ENCODE assay signal across 8 mouse cellular contexts in the genomic region with DNA sequence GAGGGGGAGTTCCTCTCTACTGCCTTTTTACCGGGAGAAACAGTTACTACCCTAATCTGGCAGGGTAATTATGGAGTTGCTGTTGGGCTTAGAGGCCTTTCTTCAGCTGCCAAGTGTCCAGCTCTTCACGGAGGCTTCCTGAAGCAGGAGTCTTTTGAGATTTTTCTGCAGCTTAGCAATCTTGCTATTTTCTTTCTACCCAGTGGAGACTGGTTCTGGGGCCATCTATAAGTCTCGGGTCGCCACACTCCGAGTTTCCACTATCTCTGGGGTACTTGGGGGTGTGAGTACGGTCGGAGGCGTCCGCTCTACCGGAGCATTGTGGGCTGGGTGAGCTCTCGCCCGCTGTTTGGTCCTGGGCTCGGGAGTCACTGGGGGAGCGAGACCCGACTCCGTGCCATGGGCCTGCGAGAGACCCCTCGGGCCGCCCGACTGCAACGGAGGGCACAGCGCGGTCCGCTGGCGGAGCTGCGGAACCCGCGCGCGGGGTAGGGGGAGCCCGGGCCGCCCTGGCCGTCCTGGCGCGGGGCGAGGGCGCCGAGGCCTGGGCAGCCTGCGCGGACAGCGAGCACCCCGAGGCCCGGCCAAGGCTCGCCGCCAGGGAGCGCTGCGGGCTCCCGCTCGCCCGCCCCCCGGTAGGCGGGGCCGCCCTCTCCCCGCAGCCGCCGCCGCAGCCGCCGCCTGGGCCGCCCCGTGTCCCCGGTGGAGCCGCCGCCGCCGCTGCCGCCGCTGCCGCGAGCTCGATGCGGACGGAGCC. TPM values are rescaled to one million over a fixed set of nuclear protein-coding genes. Genes with fewer than 3 reads are reported as not detected.
DNase-seq lines count a peak whose midpoint lies in the region; ATAC-seq and TF ChIP-seq lines count a peak whose summit lies in the region.

A gene (plus strand): TSS at position 661 of the 757 bp plus-strand sequence.

- DNase-seq in c-Kit-positive CD71-positive TER-119-positive erythroid progenitor cells, embryonic 14.5 days (ENCODE audit: low spot score): peak; percentile 72
- peak; percentile 90 to 92 for DNase-seq in heart, postnatal 10 days
- DNase-seq in kidney, postnatal 4 days: peak; percentile 89 to 94
- peak; percentile 82 to 85 for DNase-seq in lung, adult 18-20 months
- DNase-seq in thymus, adult 18-20 months: peak; percentile 53 to 67

- no peaks in the 10 kb centered on the region for H3K4me1 ChIP-seq in ES-Bruce4 (ENCODE audit: control insufficient read depth, insufficient read depth, low read length)
- peaks cover 26% of the 10 kb centered on the region for H3K4me1 ChIP-seq in forebrain, embryonic 12.5 days

- peak within 1 kb of the TSS; percentile 27 for H3K27ac ChIP-seq in ES-Bruce4 (ENCODE audit: insufficient read depth, low read length)
- H3K27ac ChIP-seq in forebrain, embryonic 12.5 days: peak within 1 kb of the TSS; percentile 94

- peak; percentile 89 for ATAC-seq in forebrain, embryonic 12.5 days (ENCODE audit: low FRiP score)
- ATAC-seq in neutrophil, adult 5-6 weeks (ENCODE audit: extremely low read depth, insufficient number of reproducible peaks, low FRiP score, poor library complexity, severe bottlenecking): peak; percentile 50

- WGBS in forebrain, embryonic 12.5 days: under 1% methylated on average over 45 of the region's 73 CpGs

- TF ChIP-seq POLR2A in ES-Bruce4 (IDR thresholded peaks at IDR 0.05; ENCODE audit: insufficient read depth, low read length): no peak

- peak within 1 kb of the TSS; percentile 99 for H3K9ac ChIP-seq in ES-Bruce4 (ENCODE audit: low read depth, poor library complexity, severe bottlenecking)
- peak within 1 kb of the TSS; percentile 99 for H3K9ac ChIP-seq in forebrain, embryonic 12.5 days

- H3K9me3 ChIP-seq in ES-Bruce4 (replicated peaks; ENCODE audit: control insufficient read depth, insufficient read depth, low read length, poor library complexity, severe bottlenecking): no peaks in the 10 kb centered on the region
- no peaks in the 10 kb centered on the region for H3K9me3 ChIP-seq in forebrain, embryonic 12.5 days

- H3K36me3 ChIP-seq in ES-Bruce4 (ENCODE audit: control insufficient read depth, insufficient read depth, low read length, poor library complexity, severe bottlenecking): peaks cover 7% of the 10 kb centered on the region
- peaks cover 33% of the 10 kb centered on the region for H3K36me3 ChIP-seq in forebrain, embryonic 12.5 days (replicated peaks)

- no peak for TF ChIP-seq EP300 in ES-Bruce4 (IDR thresholded peaks at IDR 0.05; ENCODE audit: insufficient read depth, low read depth, low read length)

- H3K4me3 ChIP-seq in ES-Bruce4 (ENCODE audit: low read depth, low read length): peak within 1 kb of the TSS; percentile 99
- H3K4me3 ChIP-seq in forebrain, embryonic 12.5 days (replicated peaks): peak within 1 kb of the TSS; percentile 100

- peak within 1 kb of the TSS; percentile 61 for H3K4me2 ChIP-seq in forebrain, embryonic 12.5 days

- intact Hi-C loops in heart, postnatal 10 days (cut with DNase I): no loop called here

- peak; percentile 34 for TF ChIP-seq CTCF in ES-Bruce4 (IDR thresholded peaks at IDR 0.05; ENCODE audit: low read depth, low read length)

- no peaks in the 10 kb centered on the region for H3K27me3 ChIP-seq in ES-Bruce4 (ENCODE audit: control insufficient read depth, insufficient read depth, low read length, poor library complexity, severe bottlenecking)
- H3K27me3 ChIP-seq in forebrain, embryonic 12.5 days: no peaks in the 10 kb centered on the region

RNA-seq across cellular contexts. Expression of the gene that starts here (rescaled TPM):
- polyA plus RNA-seq in ES-Bruce4 (2011; ENCODE audit: insufficient read depth, insufficient read length, low read depth, missing spikeins): 28.8 and 29.0 TPM in 2 replicates
- polyA plus RNA-seq in forebrain, embryonic 12.5 days (2016; fragmentation: Nextera tagmentation; extraction: Ambion mirVana): 11.3 and 13.9 TPM in 2 replicates
- total RNA-seq in heart, postnatal 10 days (2021): 10 to 100 TPM; 43.1 to 43.7 TPM
- 16.0 and 16.8 TPM in 2 replicates for total RNA-seq in neutrophil, adult 5-6 weeks (2017)

Comparison
In these comparisons a context has a peak if more than half of its experiments do, and no peak if none do; other contexts are left out.
1. Peak in every context shown above with its lines: DNase-seq, ATAC-seq, H3K4me3 ChIP-seq and H3K27ac ChIP-seq.